Mouse (Mus musculus) forebrain, embryonic 15.5 days (tissue): ENCODE data around the gene H2afx. TPM values are rescaled to one million over a fixed set of nuclear protein-coding genes. Genes with fewer than 3 reads are reported as not detected.
"Not testable (repeated sequence)": the region's sequence is repeated elsewhere in the genome, so short reads cannot be mapped to it uniquely, and the experiment has no call there.

Source experiments
- ATAC-seq: fragments of 200-750 bp; cut with Nextera tagmentation; replicated peaks from 2 replicates; pipeline ENCODE4 v1.8.0; 2017; ENCODE audit warnings: mild to moderate bottlenecking, moderate TSS enrichment, moderate library complexity
- H3K27ac ChIP-seq: fragments of 300-500 bp; sonication (generic); replicated peaks from 2 replicates; pipeline ENCODE4 v1.5.1; 2015; ENCODE audit warnings: mild to moderate bottlenecking, inconsistent platforms
- H3K27me3 ChIP-seq: fragments of 300-500 bp; sonication (generic); 2 replicates; pipeline ENCODE4 v1.6.1; 2015; ENCODE audit warnings: inconsistent platforms
- H3K36me3 ChIP-seq: fragments of 300-500 bp; sonication (generic); 2 replicates; pipeline ENCODE4 v1.6.1; 2015; ENCODE audit warnings: mild to moderate bottlenecking, inconsistent platforms
- H3K4me1 ChIP-seq: fragments of 300-500 bp; sonication (generic); 2 replicates; pipeline ENCODE4 v1.6.1; 2015; ENCODE audit warnings: inconsistent platforms
- H3K4me2 ChIP-seq: fragments of 300-500 bp; sonication (generic); replicated peaks from 2 replicates; pipeline ENCODE4 v1.6.1; 2015; ENCODE audit warnings: mild to moderate bottlenecking, inconsistent platforms
- H3K4me3 ChIP-seq: fragments of 300-500 bp; sonication (generic); 2 replicates; pipeline ENCODE4 v1.5.1; 2015; ENCODE audit warnings: mild to moderate bottlenecking, inconsistent platforms
- H3K9ac ChIP-seq: fragments of 300-500 bp; sonication (generic); replicated peaks from 2 replicates; pipeline ENCODE4 v1.6.1; 2015; ENCODE audit warnings: mild to moderate bottlenecking, inconsistent platforms
- H3K9me3 ChIP-seq: fragments of 300-500 bp; sonication (generic); 2 replicates; pipeline ENCODE4 v1.6.1; 2016; ENCODE audit warnings: inconsistent platforms
- WGBS: fragments of 180-500 bp; shearing (Covaris S2); methylation state at CpG from one replicate; pipeline ENCODE4 v1.1.7; 2015; ENCODE audit warnings: mixed read lengths; 5-methylcytosine and 5-hydroxymethylcytosine counted together
- polyA plus RNA-seq: library from polyadenylated mRNA; unstranded; fragments of >200 nt; fragmentation: Nextera tagmentation; extraction: Ambion mirVana; gene quantifications from 2 replicates; pipeline ENCODE4 v1.2.1, GENCODE M21; 2015

The H2afx gene
- polyA plus RNA-seq = 232 and 253 TPM in 2 replicates

- Histone ChIP-seq H3K4me2 (peak within 1 kb of the TSS; percentile 84), H3K9ac (peak within 1 kb of the TSS; percentile 92), H3K27me3 (no peaks in the 10 kb centered on the region), H3K27ac (peak within 1 kb of the TSS; percentile 93), H3K4me3 (peak within 1 kb of the TSS; percentile 92), H3K4me1 (peaks cover 25% of the 10 kb centered on the region), H3K36me3 (peaks cover 45% of the 10 kb centered on the region), H3K9me3 (no peaks in the 10 kb centered on the region)
- ATAC-seq = peak; percentile 97
- under 1% methylated on average over 89 of the region's 91 CpGs for WGBS
Observed at GRCm38 (mm10) chr9:44334396-44335330, at the start of gene H2afx. H2afx (plus strand) TSS chr9:44334694.

- Histone ChIP-seq H3K27me3 (no peaks in the 10 kb centered on the region), H3K27ac (no peak overlapping the region), H3K4me1 (peaks cover 23% of the 10 kb centered on the region), H3K4me2 (peak overlapping the region; percentile 95), H3K9ac (no peak overlapping the region; the same call in 1 of the 2 replicates), H3K9me3 (no peaks in the 10 kb centered on the region), H3K4me3 (peak overlapping the region; percentile 62), H3K36me3 (peaks cover 7% of the 10 kb centered on the region)
- no peak for ATAC-seq
- 9% methylated on average over 6 of the region's 6 CpGs for WGBS
Observed at GRCm38 (mm10) chr9:44286256-44286850, 48.1 kb upstream of the H2afx start.

- 5% methylated on average over 11 of the region's 11 CpGs for WGBS
- Histone ChIP-seq H3K27ac (peak overlapping the region; percentile 43), H3K4me3 (peak overlapping the region; percentile 62), H3K4me1 (peaks cover 23% of the 10 kb centered on the region), H3K9me3 (no peaks in the 10 kb centered on the region), H3K9ac (peak overlapping the region; percentile 86), H3K27me3 (no peaks in the 10 kb centered on the region), H3K36me3 (peaks cover 10% of the 10 kb centered on the region; the same call in 1 of the 2 replicates), H3K4me2 (peak overlapping the region; percentile 95)
- ATAC-seq = no peak
Observed at GRCm38 (mm10) chr9:44287003-44287400, 47.5 kb upstream of the H2afx start.

- Histone ChIP-seq H3K9me3 (no peaks in the 10 kb centered on the region), H3K27me3 (no peaks in the 10 kb centered on the region), H3K4me3 (peak overlapping the region; percentile 62), H3K27ac (peak overlapping the region; percentile 43), H3K36me3 (peaks cover 14% of the 10 kb centered on the region), H3K9ac (peak overlapping the region; percentile 86), H3K4me1 (peaks cover 23% of the 10 kb centered on the region), H3K4me2 (peak overlapping the region; percentile 95)
- 1% methylated on average over 47 of the region's 47 CpGs for WGBS
- ATAC-seq = peak; percentile 66
Observed at GRCm38 (mm10) chr9:44287401-44288075, 47.0 kb upstream of the H2afx start.

DNA sequence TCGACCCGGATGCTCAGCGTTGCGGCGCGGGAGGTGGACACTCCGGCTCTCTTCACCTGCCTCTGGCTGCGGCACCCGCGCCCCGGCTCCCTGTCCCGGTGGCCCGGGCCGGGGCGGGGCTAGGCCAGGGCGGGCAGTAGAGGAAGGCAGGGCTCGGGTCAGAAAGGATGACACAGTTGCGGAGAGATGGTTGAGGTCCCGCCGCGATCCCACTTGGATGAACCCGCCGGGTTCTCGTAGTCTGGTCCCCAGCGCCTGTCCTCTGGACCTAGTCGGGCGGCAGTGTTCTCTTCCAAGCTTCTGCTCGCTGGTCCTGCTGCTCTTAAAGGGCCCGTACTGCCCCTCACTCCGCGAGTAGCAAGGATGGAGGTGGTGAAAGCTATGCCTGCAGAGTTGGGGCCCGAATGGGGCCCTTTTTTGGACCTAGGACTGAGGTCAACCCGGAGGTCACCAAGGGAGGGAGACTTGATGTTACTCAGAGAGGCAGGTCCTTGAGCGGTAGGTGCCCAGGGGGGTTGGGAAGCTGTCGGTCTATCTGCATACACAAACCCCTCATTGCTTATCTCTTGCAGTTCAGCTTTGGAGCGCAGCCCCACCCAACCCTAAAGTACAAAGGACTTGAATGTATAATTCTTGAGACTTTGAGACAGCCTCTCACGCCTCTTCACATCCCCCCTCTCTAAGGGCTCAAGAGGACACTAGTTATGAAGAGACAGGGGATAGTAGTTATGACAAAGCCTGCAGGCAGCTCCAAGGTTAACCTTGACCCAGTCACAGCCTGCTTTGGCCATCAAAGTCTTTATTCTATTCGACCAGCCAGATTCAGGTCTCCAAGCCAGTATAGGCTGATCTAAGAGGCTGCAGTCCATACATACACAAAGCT lies 46.2 kb upstream of the H2afx start, which contains the start of gene Abcg4:
Gene Abcg4 (minus strand): TSS at position 540 of the 883 bp plus-strand sequence.
- ATAC-seq = peak; percentile 62
- peaks cover 23% of the 10 kb centered on the region for H3K4me1 ChIP-seq
- peak within 1 kb of the TSS; percentile 86 for H3K9ac ChIP-seq
- no peaks in the 10 kb centered on the region for H3K9me3 ChIP-seq
- H3K4me3 ChIP-seq = peak within 1 kb of the TSS; percentile 62
- peaks cover 20% of the 10 kb centered on the region for H3K36me3 ChIP-seq
- under 1% methylated on average over 38 of the region's 38 CpGs for WGBS
- peak within 1 kb of the TSS; percentile 43 for H3K27ac ChIP-seq
- H3K4me2 ChIP-seq = peak within 1 kb of the TSS; percentile 95
- H3K27me3 ChIP-seq = no peaks in the 10 kb centered on the region

DNA sequence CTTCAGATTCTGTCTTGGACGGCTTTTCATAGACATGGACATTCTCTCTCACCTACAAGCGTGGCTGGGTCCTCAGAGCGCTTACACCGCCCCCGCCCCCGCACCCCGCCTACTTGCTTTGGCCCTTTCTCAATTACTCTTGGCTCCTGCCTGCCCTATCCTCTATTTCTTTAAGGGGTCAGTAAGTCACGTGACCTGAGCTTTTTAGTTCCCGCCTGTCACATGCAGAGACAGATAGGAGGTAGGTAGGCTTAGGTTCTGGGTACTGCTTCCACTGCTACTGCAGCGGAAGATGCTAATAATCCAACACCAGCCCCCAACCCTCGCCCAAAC lies 45.6 kb upstream of the H2afx start:
- Histone ChIP-seq H3K4me2 (peak overlapping the region; percentile 95), H3K4me1 (peaks cover 23% of the 10 kb centered on the region), H3K9me3 (no peaks in the 10 kb centered on the region), H3K9ac (peak overlapping the region; percentile 86), H3K4me3 (peak overlapping the region; percentile 62), H3K27me3 (no peaks in the 10 kb centered on the region), H3K27ac (0 out of 2 replicates have a peak overlapping the region, but pooled peaks have one; percentile 43), H3K36me3 (peaks cover 26% of the 10 kb centered on the region)
- no peak for ATAC-seq
- 5% methylated on average over 11 of the region's 11 CpGs for WGBS

DNA sequence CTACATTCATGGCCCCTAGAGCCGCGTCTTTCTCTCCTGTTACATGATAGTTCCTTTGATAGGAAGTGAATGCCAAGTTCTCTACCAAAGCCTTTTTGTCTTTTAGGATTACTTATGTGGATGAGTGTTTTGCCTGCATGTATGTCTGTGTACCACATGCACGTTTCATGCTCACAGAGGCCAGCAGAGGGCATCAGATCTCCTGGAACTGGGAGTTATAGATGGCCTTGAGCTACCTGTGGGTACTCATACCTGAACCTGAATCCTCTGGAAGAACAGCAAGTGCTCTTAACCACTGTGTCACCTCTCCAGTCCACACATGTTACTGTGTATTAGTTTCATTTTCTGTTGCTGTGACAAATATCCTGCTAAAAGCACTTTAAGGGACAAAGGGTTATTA lies 42.0 kb upstream of the H2afx start:
- Histone ChIP-seq H3K4me2 (no peak overlapping the region), H3K27ac (no peak overlapping the region), H3K4me3 (no peak overlapping the region), H3K9me3 (no peaks in the 10 kb centered on the region), H3K36me3 (peaks cover 59% of the 10 kb centered on the region), H3K9ac (no peak overlapping the region), H3K4me1 (peaks cover 12% of the 10 kb centered on the region), H3K27me3 (no peaks in the 10 kb centered on the region)
- 63% methylated on average over 3 of the region's 3 CpGs for WGBS
- ATAC-seq = no peak

GRCm38 (mm10) chr9:44300001-44300400 lies 34.5 kb upstream of the H2afx start:
- WGBS = 95% methylated on average over 3 of the region's 3 CpGs
- H3K9ac ChIP-seq = not testable (repeated sequence)
- H3K36me3 ChIP-seq = peaks cover 70% of the 10 kb centered on the region

GRCm38 (mm10) chr9:44305466-44306079 lies 28.9 kb upstream of the H2afx start, which contains the start of gene Hinfp:
Hinfp (minus strand) TSS chr9:44305671.
- peak within 1 kb of the TSS; percentile 76 for H3K27ac ChIP-seq
- H3K9me3 ChIP-seq = no peaks in the 10 kb centered on the region
- peak; percentile 99 for ATAC-seq
- H3K4me1 ChIP-seq = peaks cover 13% of the 10 kb centered on the region
- H3K9ac ChIP-seq = peak within 1 kb of the TSS; percentile 91
- peaks cover 22% of the 10 kb centered on the region for H3K36me3 ChIP-seq
- no peaks in the 10 kb centered on the region for H3K27me3 ChIP-seq
- peak within 1 kb of the TSS; percentile 78 for H3K4me3 ChIP-seq
- WGBS = under 1% methylated on average over 54 of the region's 54 CpGs
- H3K4me2 ChIP-seq = peak within 1 kb of the TSS; percentile 65

More at GRCm38 (mm10) chr9:44300001-44300400, 34.5 kb upstream of the H2afx start:
- ATAC-seq, H3K4me3 ChIP-seq, H3K4me2 ChIP-seq, H3K9me3 ChIP-seq, H3K27ac ChIP-seq, H3K27me3 ChIP-seq: not testable (repeated sequence)
- peaks cover 13% of the 10 kb centered on the region for H3K4me1 ChIP-seq

DNA sequence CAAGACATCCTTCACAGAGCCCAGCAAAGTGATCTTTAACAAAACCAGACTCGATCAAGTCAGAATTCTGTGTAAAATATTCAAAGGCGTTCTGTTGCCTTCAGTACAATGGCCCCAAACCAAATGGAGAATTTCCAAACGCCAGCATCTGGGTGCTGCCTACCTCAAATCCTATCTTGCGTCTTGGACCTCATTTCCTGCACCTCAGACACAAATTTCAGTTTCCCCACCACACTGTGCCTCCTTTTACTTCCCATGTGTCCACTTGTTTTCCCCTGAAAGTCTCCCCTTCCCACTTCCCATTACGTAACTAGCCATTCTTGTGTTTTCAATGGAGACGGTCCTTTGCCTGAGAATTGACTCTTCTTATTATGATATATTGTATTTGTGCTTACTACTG lies 28.0 kb upstream of the H2afx start:
- H3K9ac ChIP-seq = no peak overlapping the region
- H3K4me3 ChIP-seq = no peak overlapping the region
- no peak for ATAC-seq
- H3K27me3 ChIP-seq = no peaks in the 10 kb centered on the region
- H3K9me3 ChIP-seq = no peaks in the 10 kb centered on the region
- no peak overlapping the region for H3K4me2 ChIP-seq
- peaks cover 13% of the 10 kb centered on the region for H3K4me1 ChIP-seq
- 87% methylated on average over 6 of the region's 6 CpGs for WGBS
- H3K27ac ChIP-seq = no peak overlapping the region
- H3K36me3 ChIP-seq = peaks cover 12% of the 10 kb centered on the region

DNA sequence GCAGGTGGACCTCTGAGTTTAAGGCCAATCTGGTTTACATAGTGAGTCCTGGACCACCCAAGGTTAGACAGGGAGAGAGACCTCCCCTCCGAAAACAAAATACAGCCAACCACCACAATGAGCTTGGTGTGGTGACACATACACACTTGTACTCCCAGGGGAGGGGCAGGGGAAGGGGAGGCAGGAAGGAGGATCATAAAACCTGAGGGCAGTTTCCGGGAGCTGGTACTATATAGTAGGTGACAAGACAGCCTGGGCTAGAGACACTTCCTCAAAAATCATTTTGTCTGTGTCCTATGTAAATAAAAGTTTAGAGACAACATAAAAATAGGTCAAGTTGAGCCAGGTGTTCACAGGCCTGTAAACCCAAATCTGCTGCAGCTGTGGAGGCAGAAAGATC lies 27.2 kb upstream of the H2afx start:
- Histone ChIP-seq H3K4me1 (peaks cover 13% of the 10 kb centered on the region), H3K27ac (no peak overlapping the region), H3K9ac (no peak overlapping the region), H3K36me3 (peaks cover 5% of the 10 kb centered on the region), H3K4me2 (no peak overlapping the region), H3K27me3 (no peaks in the 10 kb centered on the region), H3K4me3 (no peak overlapping the region), H3K9me3 (no peaks in the 10 kb centered on the region)
- 85% methylated on average over 2 of the region's 2 CpGs for WGBS
- no peak for ATAC-seq
